Mouse (Mus musculus): ENCODE data around the gene Olfr90. TPM values are rescaled to one million over a fixed set of nuclear protein-coding genes. Genes with fewer than 3 reads are reported as not detected.

Gene Olfr90
- polyA plus RNA-seq, 1 experiment from 2014 or later = not detected

GRCm38 (mm10) chr17:37075766-37076165 is 12.5 kb downstream of the Olfr90 start:
- peaks cover under 1% of the 10 kb centered on the region; the same call in 1 of the 2 replicates for H3K36me3 ChIP-seq
- no peak overlapping the region for H3K9ac ChIP-seq
- H3K4me3 ChIP-seq (replicated peaks) = no peak overlapping the region
- ATAC-seq (ENCODE audit: insufficient read depth, low FRiP score, low read depth) = no peak
- WGBS = 83% methylated on average over 2 of the region's 2 CpGs
- H3K27ac ChIP-seq = no peak overlapping the region
- H3K9me3 ChIP-seq = no peaks in the 10 kb centered on the region
- H3K4me2 ChIP-seq = no peak overlapping the region
- H3K4me1 ChIP-seq = no peaks in the 10 kb centered on the region
- H3K27me3 ChIP-seq (replicated peaks) = no peaks in the 10 kb centered on the region

GRCm38 (mm10) chr17:37075181-37075580 is 13.1 kb downstream of the Olfr90 start:
- Histone ChIP-seq H3K4me3 (replicated peaks) (no peak overlapping the region), H3K27me3 (replicated peaks) (no peaks in the 10 kb centered on the region), H3K4me1 (no peaks in the 10 kb centered on the region), H3K27ac (no peak overlapping the region), H3K4me2 (no peak overlapping the region), H3K9ac (no peak overlapping the region), H3K9me3 (no peaks in the 10 kb centered on the region), H3K36me3 (peaks cover 7% of the 10 kb centered on the region)
- no peak for ATAC-seq (ENCODE audit: insufficient read depth, low FRiP score, low read depth)
- WGBS = 88% methylated on average over 6 of the region's 6 CpGs

- no peak for ATAC-seq (ENCODE audit: insufficient read depth, low FRiP score, low read depth)
- Histone ChIP-seq H3K9ac (no peak overlapping the region), H3K4me3 (replicated peaks) (no peak overlapping the region), H3K4me2 (no peak overlapping the region), H3K4me1 (no peaks in the 10 kb centered on the region), H3K27ac (no peak overlapping the region), H3K9me3 (no peaks in the 10 kb centered on the region), H3K36me3 (peaks cover 15% of the 10 kb centered on the region), H3K27me3 (replicated peaks) (no peaks in the 10 kb centered on the region)
- WGBS = 66% methylated on average over 11 of the region's 11 CpGs
Observed at GRCm38 (mm10) chr17:37072730-37073276, 15.5 kb downstream of the Olfr90 start.

GRCm38 (mm10) chr17:37072080-37072729 is 16.1 kb downstream of the Olfr90 start:
- whole genome bisulfite sequencing = 80% methylated on average over 12 of the region's 12 CpGs
- Histone ChIP-seq H3K4me3 (replicated peaks) (no peak overlapping the region), H3K27me3 (replicated peaks) (no peaks in the 10 kb centered on the region), H3K4me1 (no peaks in the 10 kb centered on the region), H3K9me3 (no peaks in the 10 kb centered on the region), H3K36me3 (peaks cover 15% of the 10 kb centered on the region), H3K27ac (no peak overlapping the region), H3K9ac (no peak overlapping the region), H3K4me2 (no peak overlapping the region)
- ATAC-seq (ENCODE audit: insufficient read depth, low FRiP score, low read depth) = no peak

- H3K4me2 ChIP-seq = no peak overlapping the region
- WGBS = 89% methylated on average over 8 of the region's 8 CpGs
- no peak overlapping the region for H3K4me3 ChIP-seq (replicated peaks)
- H3K9me3 ChIP-seq = no peaks in the 10 kb centered on the region
- ATAC-seq (ENCODE audit: insufficient read depth, low FRiP score, low read depth) = no peak
- no peak overlapping the region for H3K27ac ChIP-seq
- H3K36me3 ChIP-seq = peaks cover 21% of the 10 kb centered on the region
- H3K27me3 ChIP-seq (replicated peaks) = no peaks in the 10 kb centered on the region
- H3K4me1 ChIP-seq = no peaks in the 10 kb centered on the region
- no peak overlapping the region for H3K9ac ChIP-seq
Observed at GRCm38 (mm10) chr17:37070121-37070520, 18.2 kb downstream of the Olfr90 start.

- H3K9ac ChIP-seq = no peak overlapping the region
- peaks cover 28% of the 10 kb centered on the region for H3K36me3 ChIP-seq
- no peaks in the 10 kb centered on the region for H3K4me1 ChIP-seq
- H3K4me2 ChIP-seq = no peak overlapping the region
- no peak for ATAC-seq (ENCODE audit: insufficient read depth, low FRiP score, low read depth)
- WGBS = 86% methylated on average over 1 of the region's 1 CpGs
- H3K4me3 ChIP-seq (replicated peaks) = no peak overlapping the region
- H3K27ac ChIP-seq = no peak overlapping the region
- H3K27me3 ChIP-seq (replicated peaks) = no peaks in the 10 kb centered on the region
- no peaks in the 10 kb centered on the region for H3K9me3 ChIP-seq
Observed at GRCm38 (mm10) chr17:37067861-37068260, 20.4 kb downstream of the Olfr90 start.

- Histone ChIP-seq H3K27me3 (replicated peaks) (no peaks in the 10 kb centered on the region), H3K4me2 (no peak overlapping the region), H3K27ac (no peak overlapping the region), H3K9me3 (no peaks in the 10 kb centered on the region), H3K9ac (no peak overlapping the region), H3K4me1 (no peaks in the 10 kb centered on the region), H3K4me3 (replicated peaks) (no peak overlapping the region), H3K36me3 (peaks cover 34% of the 10 kb centered on the region; the same call in 1 of the 2 replicates)
- no peak for ATAC-seq (ENCODE audit: insufficient read depth, low FRiP score, low read depth)
- WGBS = 99% methylated on average over 2 of the region's 2 CpGs
Observed at GRCm38 (mm10) chr17:37065993-37066392, 22.3 kb downstream of the Olfr90 start.

- H3K4me2 ChIP-seq = no peak overlapping the region
- no peak overlapping the region for H3K27ac ChIP-seq
Observed at GRCm38 (mm10) chr17:37063686-37064495, 24.4 kb downstream of the Olfr90 start.

GRCm38 (mm10) chr17:37063063-37063462 is 25.2 kb downstream of the Olfr90 start:
- no peak overlapping the region for H3K4me3 ChIP-seq (replicated peaks)
- no peaks in the 10 kb centered on the region for H3K9me3 ChIP-seq
- no peak overlapping the region for H3K4me2 ChIP-seq
- 76% methylated on average over 10 of the region's 10 CpGs for WGBS
- no peaks in the 10 kb centered on the region for H3K4me1 ChIP-seq
- no peaks in the 10 kb centered on the region for H3K27me3 ChIP-seq (replicated peaks)
- no peak overlapping the region for H3K9ac ChIP-seq
- H3K27ac ChIP-seq = no peak overlapping the region
- no peak for ATAC-seq (ENCODE audit: insufficient read depth, low FRiP score, low read depth)
- H3K36me3 ChIP-seq = peaks cover 26% of the 10 kb centered on the region; the same call in 1 of the 2 replicates

More at GRCm38 (mm10) chr17:37063686-37064495, 24.4 kb downstream of the Olfr90 start:
- H3K9me3 ChIP-seq = no peaks in the 10 kb centered on the region
- ATAC-seq (ENCODE audit: insufficient read depth, low FRiP score, low read depth) = no peak
- H3K27me3 ChIP-seq (replicated peaks) = no peaks in the 10 kb centered on the region
- H3K36me3 ChIP-seq = peaks cover 24% of the 10 kb centered on the region; the same call in 1 of the 2 replicates
- no peaks in the 10 kb centered on the region for H3K4me1 ChIP-seq
- WGBS = 83% methylated on average over 11 of the region's 11 CpGs
- H3K4me3 ChIP-seq (replicated peaks) = no peak overlapping the region
- no peak overlapping the region for H3K9ac ChIP-seq

- 75% methylated on average over 10 of the region's 10 CpGs for WGBS
- no peak overlapping the region for H3K4me2 ChIP-seq
- no peak for ATAC-seq (ENCODE audit: insufficient read depth, low FRiP score, low read depth)
- H3K9ac ChIP-seq = no peak overlapping the region
- H3K36me3 ChIP-seq = peaks cover 25% of the 10 kb centered on the region; the same call in 1 of the 2 replicates
- no peaks in the 10 kb centered on the region for H3K4me1 ChIP-seq
- H3K27ac ChIP-seq = no peak overlapping the region
- H3K27me3 ChIP-seq (replicated peaks) = no peaks in the 10 kb centered on the region
- no peak overlapping the region for H3K4me3 ChIP-seq (replicated peaks)
- H3K9me3 ChIP-seq = no peaks in the 10 kb centered on the region
Observed at GRCm38 (mm10) chr17:37062101-37062641, 26.1 kb downstream of the Olfr90 start.

- 83% methylated on average over 3 of the region's 3 CpGs for WGBS
- H3K9me3 ChIP-seq = no peaks in the 10 kb centered on the region
- H3K27me3 ChIP-seq (replicated peaks) = no peaks in the 10 kb centered on the region
- no peak overlapping the region for H3K4me2 ChIP-seq
- no peak overlapping the region for H3K4me3 ChIP-seq (replicated peaks)
- no peak overlapping the region for H3K9ac ChIP-seq
- peaks cover 29% of the 10 kb centered on the region for H3K36me3 ChIP-seq
- no peaks in the 10 kb centered on the region for H3K4me1 ChIP-seq
- ATAC-seq (ENCODE audit: insufficient read depth, low FRiP score, low read depth) = no peak
- H3K27ac ChIP-seq = no peak overlapping the region
Observed at GRCm38 (mm10) chr17:37061435-37061834, 26.9 kb downstream of the Olfr90 start.

- WGBS = 89% methylated on average over 6 of the region's 6 CpGs
- no peak overlapping the region for H3K27ac ChIP-seq
Observed at GRCm38 (mm10) chr17:37056957-37057356, 31.3 kb downstream of the Olfr90 start.

More at GRCm38 (mm10) chr17:37056957-37057356, 31.3 kb downstream of the Olfr90 start:
- Histone ChIP-seq H3K4me3 (replicated peaks) (no peak overlapping the region), H3K4me2 (no peak overlapping the region), H3K9me3 (no peaks in the 10 kb centered on the region), H3K9ac (no peak overlapping the region), H3K4me1 (no peaks in the 10 kb centered on the region), H3K36me3 (peaks cover 20% of the 10 kb centered on the region), H3K27me3 (replicated peaks) (no peaks in the 10 kb centered on the region)
- ATAC-seq (ENCODE audit: insufficient read depth, low FRiP score, low read depth) = no peak
